9 mouse cellular contexts compared by ENCODE assay signal in genomic region chr6:70709338-70710055, GRCm38 (mm10).
DNase-seq lines count a peak whose midpoint lies in the region; ATAC-seq lines count a peak whose summit lies in the region.
"Had no signal": no experiment of that assay in that cellular context is flagged by ENCODE, and none has a peak within 500 bp of the region (broad histone marks: within the 10 kb centered on the region; RNA-seq: fewer than 3 reads in every experiment).

No protein-coding gene starts in this region.

- no peaks in the 10 kb centered on the region for H3K4me1 ChIP-seq in forebrain, embryonic 11.5 days (replicated peaks; ENCODE audit: control insufficient read depth, insufficient read depth, low read length)
- H3K4me1 ChIP-seq in hindbrain, embryonic 14.5 days (replicated peaks; ENCODE audit: control insufficient read depth, insufficient read depth, low read length), result no peaks in the 10 kb centered on the region
- H3K4me1 ChIP-seq in midbrain, embryonic 11.5 days (ENCODE audit: control insufficient read depth, insufficient read depth, low read length), result no peaks in the 10 kb centered on the region
- H3K4me1 ChIP-seq: embryonic facial prominence, embryonic 13.5 days had no signal

- H3K4me3 ChIP-seq in forebrain, embryonic 11.5 days (ENCODE audit: low read depth, low read length), result no peak overlapping the region
- H3K4me3 ChIP-seq in hindbrain, embryonic 14.5 days (replicated peaks; ENCODE audit: low read length), result no peak overlapping the region
- no peak overlapping the region for H3K4me3 ChIP-seq in midbrain, embryonic 11.5 days (ENCODE audit: low read depth, low read length)
- H3K4me3 ChIP-seq: embryonic facial prominence, embryonic 13.5 days had no signal

- ATAC-seq in forebrain, embryonic 11.5 days (replicated peaks; ENCODE audit: low FRiP score), result peak; percentile 66; the same call in 1 of the 2 replicates
- ATAC-seq in hindbrain, embryonic 14.5 days (ENCODE audit: low FRiP score), result peak; percentile 85
- peak; percentile 87 for ATAC-seq in midbrain, embryonic 11.5 days (ENCODE audit: low FRiP score)

- intact Hi-C loops in left cerebral cortex, postnatal 4 days (cut with DNase I), result no loop called here

- H3K9me3 ChIP-seq in forebrain, embryonic 11.5 days (ENCODE audit: control insufficient read depth, low read length), result no peaks in the 10 kb centered on the region
- H3K9me3 ChIP-seq in hindbrain, embryonic 14.5 days (ENCODE audit: control insufficient read depth, low read length), result no peaks in the 10 kb centered on the region
- no peaks in the 10 kb centered on the region for H3K9me3 ChIP-seq in midbrain, embryonic 11.5 days (ENCODE audit: control insufficient read depth, low read length)
- H3K9me3 ChIP-seq: embryonic facial prominence, embryonic 13.5 days had no signal

- no peak overlapping the region for H3K27ac ChIP-seq in forebrain, embryonic 11.5 days (ENCODE audit: low read depth, low read length)
- no peak overlapping the region for H3K27ac ChIP-seq in hindbrain, embryonic 14.5 days
- H3K27ac ChIP-seq in midbrain, embryonic 11.5 days (ENCODE audit: low read depth, low read length), result no peak overlapping the region
- H3K27ac ChIP-seq: embryonic facial prominence, embryonic 13.5 days had no signal

- peak; percentile 19 for DNase-seq in layer of hippocampus, adult 9-11 months
- DNase-seq in layer of hippocampus, adult 9-10 months (ENCODE audit: low spot score), result no peak
- DNase-seq in c-Kit-negative CD71-positive TER-119-positive erythroid progenitor cells, embryonic 14.5 days (ENCODE audit: low read depth, low spot score), result peak; percentile 65
- DNase-seq in forebrain, embryonic 11.5 days (ENCODE audit: low spot score), result peak; percentile 65
- peak; percentile 63 for DNase-seq in hindbrain, embryonic 14.5 days (ENCODE audit: low spot score)
- DNase-seq in left cerebral cortex, postnatal 4 days, result peak; percentile 46
- DNase-seq in midbrain, embryonic 11.5 days (ENCODE audit: low spot score, missing footprints), result peak; percentile 90
- peak; percentile 91 for DNase-seq in splenic B cell, adult 2 months (ENCODE audit: low read depth, low spot score)

- H3K9ac ChIP-seq in forebrain, embryonic 11.5 days (ENCODE audit: low read length), result no peak overlapping the region
- peak overlapping the region; percentile 17; the same call in 1 of the 2 replicates for H3K9ac ChIP-seq in hindbrain, embryonic 14.5 days
- no peak overlapping the region for H3K9ac ChIP-seq in midbrain, embryonic 11.5 days (ENCODE audit: low read length)
- H3K9ac ChIP-seq: embryonic facial prominence, embryonic 13.5 days had no signal

- H3K4me2 ChIP-seq in forebrain, embryonic 11.5 days (ENCODE audit: low read depth, low read length, severe bottlenecking), result no peak overlapping the region
- H3K4me2 ChIP-seq in hindbrain, embryonic 14.5 days (replicated peaks), result peak overlapping the region; percentile 28
- H3K4me2 ChIP-seq in midbrain, embryonic 11.5 days, result no peak overlapping the region
- H3K4me2 ChIP-seq: embryonic facial prominence, embryonic 13.5 days had no signal

- WGBS in forebrain, embryonic 11.5 days, result 21% methylated on average over 7 of the region's 7 CpGs
- 11% methylated on average over 7 of the region's 7 CpGs for WGBS in hindbrain, embryonic 14.5 days
- 16% methylated on average over 7 of the region's 7 CpGs for WGBS in midbrain, embryonic 11.5 days

- no peaks in the 10 kb centered on the region for H3K27me3 ChIP-seq in forebrain, embryonic 11.5 days (ENCODE audit: control insufficient read depth, insufficient read depth, low read length)
- H3K27me3 ChIP-seq in hindbrain, embryonic 14.5 days (ENCODE audit: control insufficient read depth, insufficient read depth, low read length), result no peaks in the 10 kb centered on the region
- no peaks in the 10 kb centered on the region for H3K27me3 ChIP-seq in midbrain, embryonic 11.5 days (ENCODE audit: control insufficient read depth, insufficient read depth, low read length)
- H3K27me3 ChIP-seq in splenic B cell, adult 2 months (ENCODE audit: control insufficient read depth, insufficient read depth, low read length, poor library complexity, severe bottlenecking), result no peaks in the 10 kb centered on the region
- H3K27me3 ChIP-seq: embryonic facial prominence, embryonic 13.5 days had no signal

- H3K36me3 ChIP-seq in forebrain, embryonic 11.5 days (ENCODE audit: control insufficient read depth, insufficient read depth, low read length), result no peaks in the 10 kb centered on the region
- H3K36me3 ChIP-seq in hindbrain, embryonic 14.5 days (replicated peaks; ENCODE audit: control insufficient read depth, insufficient read depth), result no peaks in the 10 kb centered on the region
- no peaks in the 10 kb centered on the region for H3K36me3 ChIP-seq in midbrain, embryonic 11.5 days (ENCODE audit: control insufficient read depth, insufficient read depth, low read length)
- H3K36me3 ChIP-seq in splenic B cell, adult 2 months (ENCODE audit: control insufficient read depth, insufficient read depth, low read length, poor library complexity, severe bottlenecking), result no peaks in the 10 kb centered on the region
- H3K36me3 ChIP-seq: embryonic facial prominence, embryonic 13.5 days had no signal
